Mouse (Mus musculus): ENCODE data around the gene Spocd1. TPM values are rescaled to one million over a fixed set of nuclear protein-coding genes. Genes with fewer than 3 reads are reported as not detected.

Gene Spocd1
- polyA plus RNA-seq, 1 experiment from 2014 or later: not detected

DNA sequence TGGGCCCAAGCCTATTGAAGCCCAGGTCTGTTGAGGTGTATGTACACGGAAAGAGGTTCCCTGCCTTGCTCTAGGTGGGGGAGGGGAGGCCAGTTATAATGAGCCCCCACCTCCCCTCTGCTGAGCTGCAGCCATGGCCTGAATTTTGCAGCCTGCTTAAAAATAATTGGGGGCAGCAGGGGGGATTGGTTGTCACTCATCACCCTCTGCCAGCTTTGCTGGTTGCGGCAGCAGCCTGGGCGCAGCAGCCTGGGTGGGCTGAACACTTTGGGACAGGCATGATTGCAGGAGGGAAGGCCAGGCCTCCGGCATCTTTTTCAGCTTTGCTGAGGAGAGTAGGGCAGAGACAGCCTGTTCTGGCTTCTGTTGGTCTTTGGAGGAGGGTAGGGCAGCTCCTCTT lies 60.9 kb downstream of the Spocd1 start:
- peaks cover 76% of the 10 kb centered on the region for H3K27me3 ChIP-seq
- DNase-seq: no peak
- no peak overlapping the region for H3K4me2 ChIP-seq
- no peak overlapping the region for H3K9ac ChIP-seq
- H3K36me3 ChIP-seq: no peaks in the 10 kb centered on the region
- H3K4me3 ChIP-seq (replicated peaks): no peak overlapping the region
- H3K9me3 ChIP-seq (replicated peaks): no peaks in the 10 kb centered on the region
- ATAC-seq (ENCODE audit: low read depth): no peak
- no peak overlapping the region for H3K27ac ChIP-seq
- 79% methylated on average over 4 of the region's 4 CpGs for WGBS (ENCODE audit: insufficient replicate concordance)
- H3K4me1 ChIP-seq (replicated peaks): peaks cover 11% of the 10 kb centered on the region; the same call in 1 of the 2 replicates

DNA sequence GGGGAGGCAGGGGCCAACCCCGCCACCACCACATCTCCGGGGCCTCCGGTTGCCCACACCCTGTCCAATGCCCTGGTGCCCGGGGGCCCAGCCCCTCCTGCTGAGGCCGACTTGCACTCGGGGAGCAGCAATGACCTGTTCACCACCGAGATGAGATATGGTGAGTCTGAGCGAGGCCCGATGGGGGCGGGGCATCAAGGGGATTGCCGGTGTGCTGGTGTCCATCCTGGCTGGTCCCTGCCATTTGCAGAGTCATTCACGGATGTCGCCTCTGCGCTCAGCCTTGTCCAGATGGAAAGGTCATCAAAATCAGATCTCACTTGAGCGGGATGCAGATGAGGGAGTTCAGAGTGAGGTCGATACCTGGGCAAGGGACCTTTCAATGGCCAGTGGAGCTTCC lies 63.7 kb downstream of the Spocd1 start:
- Histone ChIP-seq H3K27me3 (peaks cover 58% of the 10 kb centered on the region), H3K36me3 (no peaks in the 10 kb centered on the region), H3K4me1 (replicated peaks) (no peaks in the 10 kb centered on the region), H3K9ac (no peak overlapping the region), H3K9me3 (replicated peaks) (no peaks in the 10 kb centered on the region), H3K4me3 (replicated peaks) (no peak overlapping the region), H3K4me2 (no peak overlapping the region), H3K27ac (no peak overlapping the region)
- no peak for DNase-seq
- WGBS (ENCODE audit: insufficient replicate concordance): 64% methylated on average over 16 of the region's 16 CpGs
- ATAC-seq (ENCODE audit: low read depth): no peak

DNA sequence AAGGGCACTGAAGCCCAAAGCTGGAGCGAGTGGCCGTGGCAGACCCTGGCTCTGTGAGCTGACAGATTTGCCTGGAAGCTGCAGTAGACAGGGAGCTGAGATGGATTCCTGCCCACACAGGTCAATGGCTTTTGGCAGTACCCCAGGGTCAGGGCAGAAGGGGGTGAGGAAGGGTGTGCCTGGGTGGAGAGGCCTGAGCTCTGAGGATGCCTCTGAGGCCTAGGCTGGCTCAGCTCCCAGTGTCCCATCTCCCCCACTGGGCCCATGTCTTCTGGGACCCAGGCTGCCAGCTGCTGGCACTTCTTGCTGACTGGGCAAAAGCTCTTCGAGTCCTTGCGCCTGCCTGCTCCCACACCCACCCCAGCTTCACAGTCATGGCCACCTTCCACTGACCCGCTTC lies 64.2 kb downstream of the Spocd1 start:
- Histone ChIP-seq H3K4me1 (replicated peaks) (no peaks in the 10 kb centered on the region), H3K27me3 (peaks cover 58% of the 10 kb centered on the region), H3K4me3 (replicated peaks) (no peak overlapping the region), H3K9ac (no peak overlapping the region), H3K4me2 (no peak overlapping the region), H3K9me3 (replicated peaks) (no peaks in the 10 kb centered on the region), H3K36me3 (no peaks in the 10 kb centered on the region), H3K27ac (no peak overlapping the region)
- DNase-seq (no peak), ATAC-seq (ENCODE audit: low read depth) (no peak)
- 71% methylated on average over 5 of the region's 5 CpGs for WGBS (ENCODE audit: insufficient replicate concordance)

DNA sequence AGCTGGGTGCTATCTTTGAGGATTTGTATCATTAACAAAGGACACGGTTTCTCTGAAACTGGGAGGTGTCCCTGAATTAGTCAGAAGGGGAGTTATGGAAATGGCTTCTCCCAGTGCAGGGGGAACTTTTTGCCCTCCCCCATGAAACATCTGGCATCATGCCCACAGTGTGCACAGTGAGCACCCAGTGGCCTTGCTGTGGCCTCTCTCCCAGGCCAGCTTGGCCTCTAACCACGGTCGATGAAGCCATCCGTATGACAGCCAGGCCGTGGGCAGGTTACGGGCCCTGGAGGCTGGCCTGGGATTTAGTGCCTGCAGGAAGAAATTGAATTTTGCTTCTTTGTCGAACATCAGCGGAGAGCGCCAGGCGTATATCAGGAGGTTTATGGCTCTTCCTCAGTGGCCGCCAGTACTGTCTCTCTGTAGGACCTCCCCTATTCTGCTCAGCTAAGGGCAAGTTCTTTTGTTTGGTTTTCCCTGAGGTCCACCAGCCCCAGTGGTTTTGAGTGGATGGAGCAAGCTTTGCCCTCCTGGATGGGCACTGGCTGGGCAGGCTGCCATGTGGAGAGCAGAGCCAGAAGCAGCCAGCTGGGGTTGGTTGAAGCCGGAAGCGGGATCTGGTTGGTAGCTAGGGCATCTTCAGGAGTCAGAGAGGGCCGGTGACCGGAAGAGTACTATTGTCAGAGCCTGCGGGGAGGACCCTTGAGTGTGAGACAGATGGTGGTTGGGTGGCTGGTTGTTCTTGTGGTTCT lies 65.1 kb downstream of the Spocd1 start:
- Histone ChIP-seq H3K9ac (no peak overlapping the region), H3K27me3 (peaks cover 58% of the 10 kb centered on the region), H3K36me3 (no peaks in the 10 kb centered on the region), H3K4me3 (replicated peaks) (no peak overlapping the region), H3K4me2 (no peak overlapping the region), H3K4me1 (replicated peaks) (no peaks in the 10 kb centered on the region), H3K27ac (no peak overlapping the region), H3K9me3 (replicated peaks) (no peaks in the 10 kb centered on the region)
- DNase-seq: no peak
- WGBS (ENCODE audit: insufficient replicate concordance): 82% methylated on average over 16 of the region's 16 CpGs
- ATAC-seq (ENCODE audit: low read depth): no peak

DNA sequence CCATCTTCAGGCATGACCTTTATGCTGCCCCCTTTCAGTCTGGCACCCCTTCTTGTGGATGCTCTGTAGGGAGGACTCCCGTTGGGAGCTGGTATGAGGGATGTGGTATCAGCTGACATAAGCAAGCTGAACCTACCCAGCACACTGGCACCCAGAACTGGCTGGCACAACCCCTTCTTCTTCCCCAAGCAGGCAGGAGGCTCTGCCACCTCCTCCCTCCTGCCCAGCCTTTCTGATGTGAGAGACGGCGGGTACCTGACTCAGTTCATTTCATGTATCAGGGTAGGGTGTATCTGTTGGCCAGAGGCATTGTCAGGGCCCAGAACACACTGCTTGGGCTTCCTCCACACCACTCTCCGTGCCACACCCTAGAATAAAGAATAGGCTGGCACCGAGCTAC lies 65.7 kb downstream of the Spocd1 start:
- H3K4me2 ChIP-seq: no peak overlapping the region
- H3K36me3 ChIP-seq: no peaks in the 10 kb centered on the region
- DNase-seq (no peak), ATAC-seq (ENCODE audit: low read depth) (no peak)
- peaks cover 58% of the 10 kb centered on the region for H3K27me3 ChIP-seq
- H3K4me3 ChIP-seq (replicated peaks): no peak overlapping the region
- H3K9me3 ChIP-seq (replicated peaks): no peaks in the 10 kb centered on the region
- WGBS (ENCODE audit: insufficient replicate concordance): 74% methylated on average over 5 of the region's 5 CpGs
- no peak overlapping the region for H3K27ac ChIP-seq
- no peaks in the 10 kb centered on the region for H3K4me1 ChIP-seq (replicated peaks)
- no peak overlapping the region for H3K9ac ChIP-seq

DNA sequence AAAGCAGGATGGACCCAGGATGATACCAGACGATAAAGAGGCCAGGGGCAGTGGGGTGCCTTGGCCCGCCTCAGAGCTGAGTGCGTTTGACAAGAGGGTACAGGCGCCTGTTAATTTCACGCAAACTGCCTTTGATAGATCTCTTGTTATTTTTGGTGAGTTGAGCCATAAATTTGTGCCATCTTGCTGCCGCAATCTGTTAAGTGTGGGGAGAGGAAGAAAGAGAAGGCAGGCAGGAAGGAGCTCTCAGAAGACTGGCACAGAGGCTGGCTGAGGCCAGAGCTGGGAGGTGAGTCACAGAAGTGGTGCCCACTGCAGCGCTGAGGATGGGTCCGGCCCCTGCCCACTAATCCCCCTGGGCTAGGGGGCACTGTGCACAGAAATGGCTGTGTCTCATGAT lies 66.2 kb downstream of the Spocd1 start:
- H3K36me3 ChIP-seq: no peaks in the 10 kb centered on the region
- no peak overlapping the region for H3K27ac ChIP-seq
- H3K27me3 ChIP-seq: peaks cover 52% of the 10 kb centered on the region
- H3K4me3 ChIP-seq (replicated peaks): no peak overlapping the region
- no peaks in the 10 kb centered on the region for H3K4me1 ChIP-seq (replicated peaks)
- no peak overlapping the region for H3K4me2 ChIP-seq
- no peaks in the 10 kb centered on the region for H3K9me3 ChIP-seq (replicated peaks)
- ATAC-seq (ENCODE audit: low read depth) (no peak), DNase-seq (no peak)
- 71% methylated on average over 8 of the region's 8 CpGs for WGBS (ENCODE audit: insufficient replicate concordance)
- H3K9ac ChIP-seq: no peak overlapping the region

DNA sequence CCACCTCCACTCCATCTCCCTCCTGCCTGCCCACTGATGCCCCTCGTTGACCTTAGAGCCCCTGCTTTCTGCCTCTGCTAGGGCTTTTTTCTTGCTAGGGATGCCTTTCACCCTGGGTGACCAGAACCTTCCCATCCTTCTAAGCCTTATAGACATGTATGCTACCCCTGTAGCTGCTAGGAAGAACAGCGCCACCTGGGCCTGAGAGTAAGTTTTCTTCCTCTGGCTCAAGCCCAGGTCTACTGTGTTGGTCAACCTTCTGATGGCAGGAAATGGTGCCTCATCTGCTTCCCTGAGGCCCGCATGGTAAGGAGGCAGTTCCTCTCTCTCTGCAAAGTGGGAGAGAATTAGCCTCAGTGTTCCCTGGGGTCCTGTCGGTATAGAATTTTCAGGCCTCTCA lies 67.0 kb downstream of the Spocd1 start:
- WGBS (ENCODE audit: insufficient replicate concordance): 42% methylated on average over 4 of the region's 4 CpGs
- Histone ChIP-seq H3K4me2 (no peak overlapping the region), H3K9ac (no peak overlapping the region), H3K4me1 (replicated peaks) (no peaks in the 10 kb centered on the region), H3K36me3 (no peaks in the 10 kb centered on the region), H3K9me3 (replicated peaks) (no peaks in the 10 kb centered on the region), H3K27me3 (peaks cover 45% of the 10 kb centered on the region), H3K27ac (no peak overlapping the region), H3K4me3 (replicated peaks) (no peak overlapping the region)
- DNase-seq: no peak
- ATAC-seq (ENCODE audit: low read depth): no peak

DNA sequence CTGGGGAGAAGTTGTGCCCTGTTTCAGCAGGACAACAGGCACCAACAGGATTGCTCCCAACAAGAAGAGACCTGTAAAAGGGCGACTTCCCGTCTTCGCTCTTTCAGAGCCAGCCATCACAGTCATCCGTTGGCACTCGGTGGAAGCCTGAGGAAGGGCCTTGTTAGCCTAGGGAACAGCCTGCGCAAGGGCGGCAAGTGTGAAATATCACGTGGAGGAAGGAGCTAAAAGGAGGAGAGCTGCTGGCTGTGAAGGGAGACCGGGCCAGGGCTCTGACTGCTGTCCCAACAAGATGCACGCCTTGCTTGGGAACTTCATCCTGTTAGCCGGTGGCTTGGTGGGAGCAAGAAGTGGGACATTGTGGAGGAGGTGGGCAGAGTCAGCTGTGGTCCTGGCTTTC lies 69.1 kb downstream of the Spocd1 start:
- Histone ChIP-seq H3K4me2 (no peak overlapping the region), H3K27me3 (peaks cover 36% of the 10 kb centered on the region), H3K9ac (no peak overlapping the region), H3K4me1 (replicated peaks) (no peaks in the 10 kb centered on the region), H3K9me3 (replicated peaks) (no peaks in the 10 kb centered on the region), H3K27ac (no peak overlapping the region), H3K36me3 (no peaks in the 10 kb centered on the region), H3K4me3 (replicated peaks) (no peak overlapping the region)
- WGBS (ENCODE audit: insufficient replicate concordance): 27% methylated on average over 11 of the region's 11 CpGs
- DNase-seq (no peak), ATAC-seq (ENCODE audit: low read depth) (no peak)

DNA sequence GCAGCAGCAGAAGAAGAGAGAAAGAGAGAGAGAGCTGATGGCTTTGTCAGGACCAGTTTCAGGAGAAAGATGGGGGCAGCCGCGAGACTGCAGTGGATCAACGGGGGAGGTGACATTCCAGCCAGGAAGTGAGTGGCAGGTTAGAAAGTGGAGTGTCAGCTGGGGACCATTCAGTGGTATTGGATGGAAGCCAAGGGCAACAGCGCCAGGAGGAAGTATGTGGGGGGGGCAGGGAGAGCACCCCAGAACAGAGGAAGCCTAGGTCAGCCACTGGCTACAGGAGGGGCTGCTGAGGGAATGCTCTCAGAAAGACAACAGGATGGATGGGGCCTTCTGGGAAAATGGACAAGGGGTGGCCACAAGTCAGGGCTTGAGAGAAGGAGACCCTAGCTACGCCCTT lies 72.7 kb downstream of the Spocd1 start:
- H3K9me3 ChIP-seq (replicated peaks): no peaks in the 10 kb centered on the region
- H3K4me3 ChIP-seq (replicated peaks): no peak overlapping the region
- no peak overlapping the region for H3K27ac ChIP-seq
- H3K4me2 ChIP-seq: no peak overlapping the region
- ATAC-seq (ENCODE audit: low read depth) (no peak), DNase-seq (no peak)
- 25% methylated on average over 5 of the region's 5 CpGs for WGBS (ENCODE audit: insufficient replicate concordance)
- no peak overlapping the region for H3K9ac ChIP-seq
- H3K4me1 ChIP-seq (replicated peaks): peaks cover 3% of the 10 kb centered on the region
- H3K36me3 ChIP-seq: no peaks in the 10 kb centered on the region
- H3K27me3 ChIP-seq: peaks cover 48% of the 10 kb centered on the region

DNA sequence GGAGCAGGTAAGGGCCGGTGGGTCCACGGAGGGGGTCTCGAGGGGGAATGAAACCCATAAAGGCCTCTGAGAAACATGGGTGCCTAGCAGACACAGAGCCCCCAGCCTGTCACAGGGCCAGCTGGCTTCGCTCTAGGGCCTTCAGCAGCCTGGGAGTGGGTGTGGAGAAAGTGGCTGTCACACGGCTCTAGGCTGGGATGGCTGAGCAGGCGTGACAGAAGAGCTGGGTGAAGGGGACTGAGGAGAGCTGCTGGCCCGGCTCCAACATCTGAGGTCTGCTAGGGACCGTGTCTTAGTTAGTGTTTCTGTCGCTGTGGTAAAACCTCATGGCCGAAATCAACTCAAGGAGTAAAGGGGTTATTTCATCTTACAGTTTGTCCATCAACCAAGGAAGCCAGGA lies 73.1 kb downstream of the Spocd1 start:
- Histone ChIP-seq H3K27ac (no peak overlapping the region), H3K36me3 (no peaks in the 10 kb centered on the region), H3K9ac (no peak overlapping the region), H3K4me3 (replicated peaks) (no peak overlapping the region), H3K4me1 (replicated peaks) (peaks cover 4% of the 10 kb centered on the region), H3K4me2 (no peak overlapping the region), H3K9me3 (replicated peaks) (no peaks in the 10 kb centered on the region), H3K27me3 (peaks cover 52% of the 10 kb centered on the region)
- 60% methylated on average over 10 of the region's 10 CpGs for WGBS (ENCODE audit: insufficient replicate concordance)
- no peak for ATAC-seq (ENCODE audit: low read depth)
- DNase-seq: no peak

DNA sequence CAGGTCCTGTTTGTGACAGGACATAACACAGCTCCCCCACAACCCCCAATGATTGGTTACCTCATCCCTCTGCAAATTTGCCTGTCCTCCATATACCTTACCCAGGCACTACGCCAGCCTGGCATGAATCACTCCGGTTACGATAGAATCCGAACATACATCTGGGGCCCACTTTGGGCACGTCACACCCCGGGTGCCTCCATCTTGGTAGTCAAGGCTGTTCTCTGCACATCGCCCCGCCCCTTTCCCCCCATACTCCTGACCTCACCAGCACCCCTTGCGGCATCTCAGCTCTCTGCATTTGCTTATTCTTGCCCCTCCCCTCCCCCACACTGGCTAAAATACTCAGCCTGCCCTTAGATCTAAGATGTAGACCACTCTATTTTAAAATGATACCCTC lies 76.5 kb downstream of the Spocd1 start:
- H3K4me1 ChIP-seq (replicated peaks): peaks cover 4% of the 10 kb centered on the region
- no peak overlapping the region for H3K27ac ChIP-seq
- 49% methylated on average over 9 of the region's 9 CpGs for WGBS (ENCODE audit: insufficient replicate concordance)
- no peaks in the 10 kb centered on the region for H3K9me3 ChIP-seq (replicated peaks)
- no peaks in the 10 kb centered on the region for H3K36me3 ChIP-seq
- no peak overlapping the region for H3K4me3 ChIP-seq (replicated peaks)
- H3K4me2 ChIP-seq: no peak overlapping the region
- H3K27me3 ChIP-seq: peaks cover 60% of the 10 kb centered on the region
- ATAC-seq (ENCODE audit: low read depth) (no peak), DNase-seq (no peak)
- no peak overlapping the region for H3K9ac ChIP-seq

DNA sequence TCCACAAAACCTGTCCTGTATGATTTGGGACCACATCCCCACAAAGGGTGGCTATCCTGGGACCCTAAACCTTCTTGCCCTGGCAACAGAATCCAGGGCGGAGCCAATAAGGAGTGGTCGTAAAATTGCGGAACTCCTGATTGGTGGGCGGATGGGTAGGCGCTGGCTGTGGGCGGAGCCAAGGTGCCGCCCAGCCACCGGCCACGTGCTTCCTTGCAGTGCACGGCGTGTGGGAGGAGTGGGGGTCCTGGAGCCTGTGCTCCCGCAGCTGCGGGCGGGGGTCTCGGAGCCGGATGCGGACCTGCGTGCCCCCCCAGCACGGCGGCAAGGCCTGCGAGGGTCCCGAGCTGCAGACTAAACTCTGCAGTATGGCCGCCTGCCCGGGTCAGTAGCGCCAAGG lies 77.5 kb downstream of the Spocd1 start:
- Histone ChIP-seq H3K27me3 (peaks cover 67% of the 10 kb centered on the region), H3K27ac (no peak overlapping the region), H3K4me2 (peak overlapping the region; percentile 49), H3K9me3 (replicated peaks) (no peaks in the 10 kb centered on the region), H3K4me3 (replicated peaks) (peak overlapping the region; percentile 19; the same call in 1 of the 2 replicates), H3K9ac (no peak overlapping the region), H3K36me3 (no peaks in the 10 kb centered on the region), H3K4me1 (replicated peaks) (peaks cover 4% of the 10 kb centered on the region)
- WGBS (ENCODE audit: insufficient replicate concordance): 12% methylated on average over 25 of the region's 25 CpGs
- no peak for DNase-seq
- ATAC-seq (ENCODE audit: low read depth): no peak
